Mouse (Mus musculus): ENCODE results near the gene Ing1. TPM values are rescaled to one million over a fixed set of nuclear protein-coding genes. Genes with fewer than 3 reads are reported as not detected.
A peak's percentile ranks its signal among the peaks of the same experiment; 100 is the strongest.
"Not testable (repeated sequence)": the region's sequence is repeated elsewhere in the genome, so short reads cannot be mapped to it uniquely, and the experiment has no call there.

Ing1 gene
- polyA plus RNA-seq, 1 experiment, result 44.1 TPM

GRCm38 (mm10) chr8:11547063-11547462, 8.3 kb upstream of the Ing1 start:
- Histone ChIP-seq H3K27ac (ENCODE audit: insufficient read depth, low read length) (no peak overlapping the region), H3K4me3 (ENCODE audit: insufficient read depth, low read length) (no peak overlapping the region), H3K4me1 (ENCODE audit: control insufficient read depth, insufficient read depth, low read length) (0 out of 2 replicates have a peak, but pooled peaks cover 3% of the 10 kb centered on the region)
- TF ChIP-seq CTCF (IDR thresholded peaks at IDR 0.05; ENCODE audit: borderline replicate concordance, insufficient read depth, low read length) (no peak; the same call in 1 of the 2 replicates), POLR2A (IDR thresholded peaks at IDR 0.05; ENCODE audit: low read depth, low read length) (no peak)

- no peak overlapping the region for H3K27ac ChIP-seq (ENCODE audit: insufficient read depth, low read length)
- no peak for TF ChIP-seq POLR2A (IDR thresholded peaks at IDR 0.05; ENCODE audit: low read depth, low read length)
- TF ChIP-seq CTCF (IDR thresholded peaks at IDR 0.05; ENCODE audit: borderline replicate concordance, insufficient read depth, low read length), result peak; percentile 17; the same call in 1 of the 2 replicates
- H3K4me3 ChIP-seq (ENCODE audit: insufficient read depth, low read length), result peak overlapping the region; percentile 59
- H3K4me1 ChIP-seq (ENCODE audit: control insufficient read depth, insufficient read depth, low read length), result 0 out of 2 replicates have a peak, but pooled peaks cover 3% of the 10 kb centered on the region
Observed at GRCm38 (mm10) chr8:11549706-11550105, 5.7 kb upstream of the Ing1 start.

DNA sequence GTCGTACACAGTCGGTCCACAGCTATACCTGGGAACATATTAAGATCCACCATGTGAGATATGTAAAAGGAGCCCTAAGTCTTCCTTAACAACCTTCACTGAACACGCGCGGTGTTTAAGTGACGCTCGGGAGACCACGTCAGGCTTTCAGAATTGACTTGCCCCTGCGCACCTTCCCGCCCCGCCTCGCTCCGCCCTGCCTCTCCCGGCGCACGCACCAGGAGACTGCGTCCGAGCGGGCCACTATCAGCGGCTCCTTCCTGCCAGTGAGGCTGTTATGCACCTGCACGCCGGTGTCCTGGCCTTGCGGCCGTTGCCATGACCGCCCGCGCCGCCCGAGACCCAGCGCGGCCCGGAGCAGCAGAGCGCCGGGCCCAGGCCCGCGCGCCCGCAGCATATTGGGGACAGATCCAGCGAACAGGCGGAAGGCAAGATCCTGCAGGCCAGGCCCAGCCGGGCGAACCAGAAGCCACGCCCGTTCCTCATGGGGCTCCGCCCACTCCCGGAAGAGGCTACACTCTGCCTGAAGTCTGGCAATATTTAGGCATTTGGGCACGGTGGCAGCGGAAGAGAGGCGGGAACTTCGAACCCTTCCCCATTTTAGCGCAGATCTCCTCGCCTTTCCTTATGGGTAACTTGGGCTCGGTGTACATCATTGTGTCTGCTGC, 5.0 kb upstream of the Ing1 start, which contains the start of gene Cars2:
Gene Cars2 (minus strand): TSS at position 503 of the 668 bp plus-strand sequence.
- peak within 1 kb of the TSS; percentile 56 for H3K27ac ChIP-seq (ENCODE audit: insufficient read depth, low read length)
- 0 out of 2 replicates have a peak, but pooled peaks cover 3% of the 10 kb centered on the region for H3K4me1 ChIP-seq (ENCODE audit: control insufficient read depth, insufficient read depth, low read length)
- no peak for TF ChIP-seq CTCF (IDR thresholded peaks at IDR 0.05; ENCODE audit: borderline replicate concordance, insufficient read depth, low read length)
- TF ChIP-seq POLR2A (IDR thresholded peaks at IDR 0.05; ENCODE audit: low read depth, low read length), result peak; percentile 75
- H3K4me3 ChIP-seq (ENCODE audit: insufficient read depth, low read length), result peak within 1 kb of the TSS; percentile 59

- H3K27ac ChIP-seq (ENCODE audit: insufficient read depth, low read length); H3K4me3 ChIP-seq (ENCODE audit: insufficient read depth, low read length); H3K4me1 ChIP-seq (ENCODE audit: control insufficient read depth, insufficient read depth, low read length): not testable (repeated sequence)
Observed at GRCm38 (mm10) chr8:11551497-11551896, 3.9 kb upstream of the Ing1 start.

DNA sequence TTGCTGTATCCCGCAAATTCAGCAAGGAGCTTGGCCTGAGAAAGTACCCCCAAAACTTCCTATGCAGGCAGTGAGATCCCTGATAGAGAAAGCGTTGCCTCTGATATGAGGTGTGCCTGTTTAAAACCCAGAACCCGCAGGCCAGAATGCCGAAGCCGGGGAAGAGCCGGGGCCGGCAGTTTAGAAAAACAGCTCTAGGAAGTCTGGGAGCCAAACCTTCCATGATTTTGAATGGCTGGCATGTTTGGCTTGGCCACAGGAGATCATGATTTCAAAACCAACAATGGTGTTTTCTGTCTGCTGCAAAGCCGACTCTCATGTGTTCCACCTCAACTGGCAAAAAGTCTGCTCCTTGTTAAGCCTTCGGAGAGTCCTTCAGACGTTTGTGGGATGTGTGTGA, 3.0 kb upstream of the Ing1 start:
- Histone ChIP-seq H3K4me1 (ENCODE audit: control insufficient read depth, insufficient read depth, low read length) (0 out of 2 replicates have a peak, but pooled peaks cover 3% of the 10 kb centered on the region), H3K27ac (ENCODE audit: insufficient read depth, low read length) (no peak overlapping the region), H3K4me3 (ENCODE audit: insufficient read depth, low read length) (no peak overlapping the region)
- TF ChIP-seq CTCF (IDR thresholded peaks at IDR 0.05; ENCODE audit: borderline replicate concordance, insufficient read depth, low read length), result no peak
- no peak for TF ChIP-seq POLR2A (IDR thresholded peaks at IDR 0.05; ENCODE audit: low read depth, low read length)

GRCm38 (mm10) chr8:11555720-11556591, 585 bp downstream of the Ing1 start:
- Histone ChIP-seq H3K4me1 (ENCODE audit: control insufficient read depth, insufficient read depth, low read length) (0 out of 2 replicates have a peak, but pooled peaks cover 2% of the 10 kb centered on the region), H3K4me3 (ENCODE audit: insufficient read depth, low read length) (peak overlapping the region; percentile 59), H3K27ac (ENCODE audit: insufficient read depth, low read length) (peak overlapping the region; percentile 92)
- TF ChIP-seq POLR2A (IDR thresholded peaks at IDR 0.05; ENCODE audit: low read depth, low read length), result peak; percentile 99
- TF ChIP-seq CTCF (IDR thresholded peaks at IDR 0.05; ENCODE audit: borderline replicate concordance, insufficient read depth, low read length), result no peak

DNA sequence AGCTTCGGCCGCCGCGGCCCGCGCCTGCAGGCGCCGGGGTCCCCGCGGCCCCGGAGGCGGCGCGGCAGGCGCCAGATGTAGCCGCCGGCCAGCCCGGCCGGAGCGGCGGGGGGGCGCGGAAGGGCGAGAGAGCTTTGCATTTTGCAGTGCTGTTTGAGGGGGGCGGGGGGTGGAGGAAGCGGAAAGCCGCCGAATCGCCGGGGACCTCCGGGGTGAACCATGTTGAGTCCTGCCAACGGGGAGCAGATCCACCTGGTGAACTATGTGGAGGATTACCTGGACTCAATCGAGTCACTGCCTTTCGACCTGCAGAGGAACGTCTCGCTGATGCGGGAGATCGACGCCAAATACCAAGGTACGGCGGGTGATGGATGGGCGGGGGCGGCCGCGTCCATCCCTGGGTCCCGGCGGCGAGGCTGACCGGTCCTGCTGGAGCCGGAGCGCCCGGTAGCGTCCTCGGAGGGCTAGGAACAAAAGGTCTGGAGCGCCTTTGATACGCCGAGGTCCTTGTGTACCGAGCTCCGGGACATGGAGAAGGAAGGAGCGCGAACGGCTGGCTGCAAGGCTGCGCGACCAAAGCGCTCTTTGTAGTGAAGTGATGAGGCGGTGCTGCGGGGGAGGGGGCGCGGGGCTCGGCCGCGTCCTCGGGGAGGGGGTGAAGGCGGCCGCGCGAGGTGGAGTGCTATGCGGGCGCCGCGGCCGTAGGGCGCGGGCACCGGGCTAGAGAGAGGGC, 1.5 kb downstream of the Ing1 start:
- peak; percentile 19; the same call in 1 of the 2 replicates for TF ChIP-seq POLR2A (IDR thresholded peaks at IDR 0.05; ENCODE audit: low read depth, low read length)
- no peak for TF ChIP-seq CTCF (IDR thresholded peaks at IDR 0.05; ENCODE audit: borderline replicate concordance, insufficient read depth, low read length)
- peak overlapping the region; percentile 89 for H3K27ac ChIP-seq (ENCODE audit: insufficient read depth, low read length)

GRCm38 (mm10) chr8:11557424-11557767, 2.0 kb downstream of the Ing1 start:
- TF ChIP-seq POLR2A (IDR thresholded peaks at IDR 0.05; ENCODE audit: low read depth, low read length) (no peak), CTCF (IDR thresholded peaks at IDR 0.05; ENCODE audit: borderline replicate concordance, insufficient read depth, low read length) (no peak)
- peak overlapping the region; percentile 76 for H3K4me3 ChIP-seq (ENCODE audit: insufficient read depth, low read length)

More for the DNA sequence above, 1.5 kb downstream of the Ing1 start:
- H3K4me3 ChIP-seq (ENCODE audit: insufficient read depth, low read length), result peak overlapping the region; percentile 76
- 0 out of 2 replicates have a peak, but pooled peaks cover 1% of the 10 kb centered on the region for H3K4me1 ChIP-seq (ENCODE audit: control insufficient read depth, insufficient read depth, low read length)

More at GRCm38 (mm10) chr8:11557424-11557767, 2.0 kb downstream of the Ing1 start:
- H3K27ac ChIP-seq (ENCODE audit: insufficient read depth, low read length), result peak overlapping the region; percentile 43
- 0 out of 2 replicates have a peak, but pooled peaks cover 1% of the 10 kb centered on the region for H3K4me1 ChIP-seq (ENCODE audit: control insufficient read depth, insufficient read depth, low read length)
